Mouse (Mus musculus) neural tube, embryonic 15.5 days (tissue): ENCODE measurements around the gene Selenoo. TPM values are rescaled to one million over a fixed set of nuclear protein-coding genes. Genes with fewer than 3 reads are reported as not detected.

Experiments
- ATAC-seq: fragments of 200-750 bp; cut with Nextera tagmentation; 2 replicates; pipeline ENCODE4 v1.8.0; 2017; ENCODE audit warnings: mild to moderate bottlenecking, moderate TSS enrichment, moderate library complexity; ENCODE audit not compliant: low FRiP score
- H3K27ac ChIP-seq: fragments of 300-500 bp; sonication (generic); replicated peaks from 2 replicates; pipeline ENCODE4 v1.5.1; 2015; ENCODE audit warnings: mild to moderate bottlenecking, inconsistent platforms
- H3K27me3 ChIP-seq: fragments of 300-500 bp; sonication (generic); replicated peaks from 2 replicates; pipeline ENCODE4 v1.6.1; 2015; ENCODE audit warnings: inconsistent platforms
- H3K36me3 ChIP-seq: fragments of 300-500 bp; sonication (generic); 2 replicates; pipeline ENCODE4 v1.6.1; 2015; ENCODE audit warnings: inconsistent platforms
- H3K4me1 ChIP-seq: fragments of 300-500 bp; sonication (generic); 2 replicates; pipeline ENCODE4 v1.6.1; 2015; ENCODE audit warnings: inconsistent platforms
- H3K4me2 ChIP-seq: fragments of 300-500 bp; sonication (generic); 2 replicates; pipeline ENCODE4 v1.6.1; 2015; ENCODE audit warnings: inconsistent platforms, mild to moderate bottlenecking, moderate library complexity
- H3K4me3 ChIP-seq: fragments of 300-500 bp; sonication (generic); replicated peaks from 2 replicates; pipeline ENCODE4 v1.5.1; 2015; ENCODE audit warnings: mild to moderate bottlenecking, inconsistent platforms
- H3K9ac ChIP-seq: fragments of 300-500 bp; sonication (generic); replicated peaks from 2 replicates; pipeline ENCODE4 v1.6.1; 2015; ENCODE audit warnings: mild to moderate bottlenecking, inconsistent platforms
- H3K9me3 ChIP-seq: fragments of 300-500 bp; sonication (generic); replicated peaks from 2 replicates; pipeline ENCODE4 v1.6.1; 2016; ENCODE audit warnings: inconsistent platforms
- WGBS: fragments of 180-500 bp; shearing (Covaris S2); methylation state at CpG from one replicate; pipeline ENCODE4 v1.1.7; 2015; ENCODE audit warnings: mixed read lengths; 5-methylcytosine and 5-hydroxymethylcytosine counted together
- polyA plus RNA-seq: library from polyadenylated mRNA; unstranded; fragments of >200 nt; fragmentation: Nextera tagmentation; extraction: Ambion mirVana; gene quantifications from 2 replicates; pipeline ENCODE4 v1.2.1, GENCODE M21; 2015

Gene Selenoo
- polyA plus RNA-seq, 1 experiment from 2014 or later = 19.7 TPM

GRCm38 (mm10) chr15:89063001-89063400 lies 25.9 kb upstream of the Selenoo start:
- H3K27me3 ChIP-seq = peaks cover 41% of the 10 kb centered on the region
- peaks cover 2% of the 10 kb centered on the region; the same call in 1 of the 2 replicates for H3K36me3 ChIP-seq
- no peak overlapping the region for H3K4me2 ChIP-seq
- no peak overlapping the region for H3K9ac ChIP-seq
- H3K4me3 ChIP-seq = no peak overlapping the region
- 83% methylated on average over 7 of the region's 7 CpGs for WGBS
- H3K9me3 ChIP-seq = no peaks in the 10 kb centered on the region
- no peak for ATAC-seq
- peaks cover 26% of the 10 kb centered on the region for H3K4me1 ChIP-seq
- H3K27ac ChIP-seq = no peak overlapping the region

DNA sequence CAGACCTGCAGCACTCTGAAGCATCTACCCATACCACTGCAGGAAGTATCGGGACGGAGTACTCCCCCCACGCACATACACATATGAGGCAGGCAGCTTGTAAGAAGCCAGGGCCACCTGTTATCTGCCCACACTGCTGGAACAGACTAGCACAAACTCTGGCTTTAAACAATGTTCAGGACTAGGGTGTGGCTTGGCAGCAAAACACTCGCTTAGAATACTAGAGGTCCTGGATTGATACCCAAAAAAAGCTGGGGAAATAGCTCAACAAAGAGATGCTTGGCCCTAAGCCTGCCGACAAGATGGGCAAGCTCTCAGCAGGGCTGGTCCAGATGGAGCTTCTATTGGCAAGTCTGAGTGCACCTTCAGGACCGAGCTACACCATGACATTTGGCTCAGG lies 25.3 kb upstream of the Selenoo start:
- 72% methylated on average over 6 of the region's 6 CpGs for WGBS
- no peak for ATAC-seq
- peaks cover 4% of the 10 kb centered on the region; the same call in 1 of the 2 replicates for H3K36me3 ChIP-seq
- no peak overlapping the region for H3K9ac ChIP-seq
- no peak overlapping the region for H3K4me2 ChIP-seq
- peaks cover 42% of the 10 kb centered on the region for H3K27me3 ChIP-seq
- H3K9me3 ChIP-seq = no peaks in the 10 kb centered on the region
- H3K4me1 ChIP-seq = peaks cover 25% of the 10 kb centered on the region
- no peak overlapping the region for H3K4me3 ChIP-seq
- no peak overlapping the region for H3K27ac ChIP-seq

DNA sequence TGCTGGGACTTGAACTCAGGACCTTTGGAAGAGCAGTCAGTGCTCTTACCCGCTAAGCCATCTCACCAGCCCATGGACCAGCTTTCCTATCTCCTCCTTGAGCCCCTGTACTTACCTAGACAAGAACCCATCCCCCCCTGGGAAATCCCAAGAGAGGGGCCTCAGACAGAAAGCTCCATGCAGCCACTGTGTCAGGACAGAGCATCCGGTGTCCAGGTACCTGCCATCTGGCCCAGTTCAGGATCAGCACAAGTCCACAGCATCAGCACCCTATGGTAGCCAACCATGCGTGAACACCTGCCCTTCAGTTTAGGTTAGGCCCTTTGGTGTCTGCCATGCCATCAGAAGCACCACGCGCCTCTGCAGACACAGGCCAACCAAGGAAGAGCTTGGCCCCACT lies 24.0 kb upstream of the Selenoo start:
- H3K4me1 ChIP-seq = peaks cover 17% of the 10 kb centered on the region
- peaks cover 9% of the 10 kb centered on the region for H3K36me3 ChIP-seq
- no peak overlapping the region for H3K27ac ChIP-seq
- no peak overlapping the region for H3K4me3 ChIP-seq
- no peaks in the 10 kb centered on the region for H3K9me3 ChIP-seq
- 98% methylated on average over 5 of the region's 5 CpGs for whole genome bisulfite sequencing
- no peak overlapping the region for H3K9ac ChIP-seq
- no peak for ATAC-seq
- H3K27me3 ChIP-seq = peaks cover 53% of the 10 kb centered on the region
- H3K4me2 ChIP-seq = no peak overlapping the region

- peaks cover 56% of the 10 kb centered on the region for H3K27me3 ChIP-seq
- H3K36me3 ChIP-seq = peaks cover 15% of the 10 kb centered on the region
- H3K9me3 ChIP-seq = no peaks in the 10 kb centered on the region
- no peak overlapping the region for H3K9ac ChIP-seq
- no peaks in the 10 kb centered on the region for H3K4me1 ChIP-seq
- H3K27ac ChIP-seq = no peak overlapping the region
- no peak for ATAC-seq
- 33% methylated on average over 35 of the region's 35 CpGs for WGBS
- no peak overlapping the region for H3K4me3 ChIP-seq
- H3K4me2 ChIP-seq = 0 out of 2 replicates have a peak overlapping the region, but pooled peaks have one; percentile 11
Observed at GRCm38 (mm10) chr15:89067609-89068008, 21.3 kb upstream of the Selenoo start.

DNA sequence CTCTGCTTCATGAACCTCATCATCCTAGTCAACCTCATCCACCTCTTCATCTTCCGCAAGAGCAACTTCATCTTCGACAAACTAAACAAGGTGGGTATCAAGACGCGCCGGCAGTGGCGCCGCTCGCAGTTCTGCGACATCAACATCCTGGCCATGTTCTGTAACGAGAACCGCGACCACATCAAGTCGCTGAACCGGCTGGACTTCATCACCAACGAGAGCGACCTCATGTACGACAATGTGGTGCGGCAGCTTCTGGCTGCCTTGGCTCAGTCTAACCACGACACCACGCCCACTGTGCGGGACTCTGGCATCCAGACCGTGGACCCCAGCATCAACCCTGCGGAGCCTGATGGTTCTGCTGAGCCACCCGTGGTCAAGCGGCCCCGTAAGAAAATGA lies 20.7 kb upstream of the Selenoo start:
- H3K36me3 ChIP-seq = peaks cover 15% of the 10 kb centered on the region
- H3K4me3 ChIP-seq = no peak overlapping the region
- H3K9ac ChIP-seq = no peak overlapping the region
- H3K27ac ChIP-seq = no peak overlapping the region
- ATAC-seq = no peak
- no peaks in the 10 kb centered on the region for H3K9me3 ChIP-seq
- peaks cover 56% of the 10 kb centered on the region for H3K27me3 ChIP-seq
- H3K4me2 ChIP-seq = no peak overlapping the region
- no peaks in the 10 kb centered on the region for H3K4me1 ChIP-seq
- WGBS = 41% methylated on average over 26 of the region's 26 CpGs

- Histone ChIP-seq H3K27ac (no peak overlapping the region), H3K4me1 (peaks cover 5% of the 10 kb centered on the region), H3K36me3 (peaks cover 15% of the 10 kb centered on the region), H3K9me3 (no peaks in the 10 kb centered on the region), H3K4me3 (no peak overlapping the region), H3K9ac (no peak overlapping the region), H3K4me2 (no peak overlapping the region), H3K27me3 (peaks cover 46% of the 10 kb centered on the region)
- 85% methylated on average over 19 of the region's 19 CpGs for WGBS
- no peak for ATAC-seq
Observed at GRCm38 (mm10) chr15:89069336-89069840, 19.5 kb upstream of the Selenoo start.

GRCm38 (mm10) chr15:89070606-89071005 lies 18.3 kb upstream of the Selenoo start:
- no peak for ATAC-seq
- peaks cover 42% of the 10 kb centered on the region for H3K27me3 ChIP-seq
- WGBS = 70% methylated on average over 24 of the region's 24 CpGs
- no peak overlapping the region for H3K4me3 ChIP-seq
- no peak overlapping the region for H3K27ac ChIP-seq
- H3K4me1 ChIP-seq = peaks cover 17% of the 10 kb centered on the region
- H3K9ac ChIP-seq = no peak overlapping the region
- peaks cover 15% of the 10 kb centered on the region for H3K36me3 ChIP-seq
- no peaks in the 10 kb centered on the region for H3K9me3 ChIP-seq
- H3K4me2 ChIP-seq = no peak overlapping the region

DNA sequence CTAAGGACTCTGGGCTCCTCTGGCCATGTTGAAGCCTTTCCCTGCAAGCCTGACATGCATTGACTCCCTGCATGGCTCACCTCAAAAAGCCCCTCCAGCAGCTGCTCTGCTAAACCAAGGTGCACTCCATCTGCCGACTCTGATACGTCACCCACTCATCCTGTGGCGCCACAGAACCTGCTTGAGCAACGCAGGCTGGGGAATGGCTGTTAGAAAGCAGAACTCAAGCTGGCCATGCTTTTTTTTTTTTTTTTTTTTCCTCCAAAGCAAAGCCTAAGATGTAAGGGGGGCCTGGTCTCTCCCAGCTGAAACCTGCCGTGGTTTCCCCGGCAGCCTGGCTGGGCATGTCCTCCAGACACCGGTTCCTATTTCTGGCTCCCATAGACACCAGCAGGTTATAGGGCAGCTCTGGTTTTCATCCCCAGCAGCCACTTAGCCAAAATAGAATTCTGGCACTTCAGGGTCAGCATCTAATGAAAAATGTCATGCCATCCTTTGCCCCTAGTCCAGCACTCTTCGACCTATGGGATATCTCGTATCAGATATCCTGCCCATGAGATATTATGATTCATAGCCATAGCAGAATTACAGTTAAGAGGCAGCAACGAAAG lies 14.8 kb upstream of the Selenoo start:
- Histone ChIP-seq H3K9me3 (no peaks in the 10 kb centered on the region), H3K4me3 (no peak overlapping the region), H3K27me3 (peaks cover 9% of the 10 kb centered on the region; the same call in 1 of the 2 replicates), H3K4me2 (peak overlapping the region; percentile 65; the same call in 1 of the 2 replicates), H3K36me3 (peaks cover 11% of the 10 kb centered on the region), H3K27ac (peak overlapping the region; percentile 85; the same call in 1 of the 2 replicates), H3K9ac (peak overlapping the region; percentile 90; the same call in 1 of the 2 replicates), H3K4me1 (peaks cover 43% of the 10 kb centered on the region)
- ATAC-seq = no peak
- WGBS = 80% methylated on average over 10 of the region's 10 CpGs

GRCm38 (mm10) chr15:89074613-89075477 lies 14.0 kb upstream of the Selenoo start, which contains the start of gene Trabd:
Trabd (plus strand) TSS chr15:89075124.
- Histone ChIP-seq H3K36me3 (peaks cover 10% of the 10 kb centered on the region), H3K4me1 (peaks cover 43% of the 10 kb centered on the region), H3K4me3 (peak within 1 kb of the TSS; percentile 76), H3K9me3 (no peaks in the 10 kb centered on the region), H3K27me3 (peaks cover 4% of the 10 kb centered on the region; the same call in 1 of the 2 replicates), H3K9ac (peak within 1 kb of the TSS; percentile 90), H3K4me2 (peak within 1 kb of the TSS; percentile 65), H3K27ac (peak within 1 kb of the TSS; percentile 85)
- no peak for ATAC-seq
- WGBS = 26% methylated on average over 11 of the region's 11 CpGs

GRCm38 (mm10) chr15:89075478-89076147 lies 13.3 kb upstream of the Selenoo start:
- Histone ChIP-seq H3K4me1 (peaks cover 43% of the 10 kb centered on the region), H3K9ac (peak overlapping the region; percentile 90), H3K36me3 (peaks cover 8% of the 10 kb centered on the region; the same call in 1 of the 2 replicates), H3K4me3 (peak overlapping the region; percentile 76), H3K27ac (peak overlapping the region; percentile 85), H3K27me3 (no peaks in the 10 kb centered on the region), H3K4me2 (peak overlapping the region; percentile 65), H3K9me3 (no peaks in the 10 kb centered on the region)
- WGBS = 0% methylated on average over 42 of the region's 59 CpGs
- ATAC-seq = peak; percentile 94

DNA sequence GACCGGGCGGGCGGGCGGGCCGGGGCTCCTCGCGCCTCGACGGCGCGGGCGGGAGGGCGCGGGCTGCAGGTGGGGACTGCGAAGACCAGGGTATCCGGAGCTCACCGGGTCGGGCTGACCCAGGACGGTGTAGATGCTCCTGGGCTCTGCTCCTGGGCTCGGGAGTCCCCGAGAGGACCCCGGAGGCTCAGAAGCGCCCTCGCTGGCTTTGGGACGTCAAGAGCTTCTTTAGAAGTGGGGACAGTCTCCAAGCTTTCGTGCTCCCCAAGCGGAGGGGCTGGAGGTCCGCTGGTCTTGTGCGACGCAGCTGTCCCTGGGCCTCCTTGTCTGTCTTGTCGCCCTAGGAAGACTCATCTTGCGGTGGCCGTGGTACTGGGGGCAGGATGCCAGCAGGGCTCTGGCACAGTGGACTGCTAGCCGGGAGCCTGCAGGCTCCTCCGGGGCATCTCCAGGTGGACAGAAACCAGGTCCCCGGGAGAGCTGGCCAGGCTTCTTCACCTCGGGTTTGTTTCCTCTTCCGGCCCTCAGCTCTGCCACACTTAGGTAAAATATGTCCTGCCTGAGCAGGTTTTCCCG lies 12.6 kb upstream of the Selenoo start:
- H3K36me3 ChIP-seq = peaks cover 10% of the 10 kb centered on the region
- no peaks in the 10 kb centered on the region for H3K9me3 ChIP-seq
- H3K4me1 ChIP-seq = peaks cover 43% of the 10 kb centered on the region
- under 1% methylated on average over 33 of the region's 39 CpGs for WGBS
- H3K27me3 ChIP-seq = no peaks in the 10 kb centered on the region
- H3K27ac ChIP-seq = peak overlapping the region; percentile 85
- H3K4me3 ChIP-seq = peak overlapping the region; percentile 76
- H3K4me2 ChIP-seq = peak overlapping the region; percentile 65
- peak; percentile 53 for ATAC-seq
- H3K9ac ChIP-seq = peak overlapping the region; percentile 90
